Mouse (Mus musculus): ENCODE data around the gene Cyp2d9. TPM values are rescaled to one million over a fixed set of nuclear protein-coding genes. Genes with fewer than 3 reads are reported as not detected.

Gene Cyp2d9
- polyA plus RNA-seq (2021; fragmentation: Nextera tagmentation) = not detected in 2 replicates
- long read RNA-seq, experiment 1 = 0 reads
- long read RNA-seq, experiment 2 = 0 reads

DNA sequence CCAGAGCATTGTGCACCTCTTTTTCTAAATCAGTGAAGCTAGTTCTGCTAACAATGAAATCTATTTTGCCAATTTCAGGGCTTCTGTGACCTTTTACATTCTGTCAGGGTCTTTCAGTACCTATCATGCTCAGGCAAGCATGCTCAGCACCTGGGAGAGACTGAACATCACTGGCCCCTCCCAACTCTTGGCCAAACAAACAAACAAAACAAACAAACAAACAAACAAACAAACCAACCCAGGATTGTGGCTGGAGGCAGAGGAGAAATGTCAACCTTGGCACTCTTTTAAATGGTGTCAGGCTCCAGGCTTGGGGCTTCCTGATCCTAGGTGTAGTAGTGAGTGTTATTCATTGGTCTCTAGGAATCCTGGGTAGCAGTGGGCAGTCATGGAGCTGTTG, at the start of gene Cyp2d9:
TSS of gene Cyp2d9 (plus strand) at position 301 of the 400 bp plus-strand sequence.

DNA sequence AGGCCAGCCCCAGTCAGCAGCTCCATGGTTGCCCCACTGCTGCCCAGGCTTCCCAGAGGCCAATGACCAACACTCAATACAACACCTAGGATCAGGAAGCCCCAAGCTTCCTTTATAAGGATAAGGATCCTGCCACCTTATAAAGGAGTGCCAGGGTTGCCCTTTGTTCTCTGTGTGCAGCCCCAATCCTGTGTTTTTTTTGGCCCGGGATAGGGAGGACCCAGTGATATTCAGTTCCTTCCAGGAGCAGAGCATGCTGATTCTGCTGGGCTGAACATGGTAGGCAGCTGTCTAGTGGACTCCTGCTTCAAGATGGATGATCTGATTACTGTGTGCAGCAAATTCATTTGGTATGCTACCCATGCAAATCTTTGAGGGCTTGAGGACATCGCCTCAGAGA, 39.3 kb upstream of the Cyp2d9 start, which contains the start of gene Cyp2d11:
TSS of gene Cyp2d11 (minus strand) at position 101 of the 400 bp plus-strand sequence.

DNA sequence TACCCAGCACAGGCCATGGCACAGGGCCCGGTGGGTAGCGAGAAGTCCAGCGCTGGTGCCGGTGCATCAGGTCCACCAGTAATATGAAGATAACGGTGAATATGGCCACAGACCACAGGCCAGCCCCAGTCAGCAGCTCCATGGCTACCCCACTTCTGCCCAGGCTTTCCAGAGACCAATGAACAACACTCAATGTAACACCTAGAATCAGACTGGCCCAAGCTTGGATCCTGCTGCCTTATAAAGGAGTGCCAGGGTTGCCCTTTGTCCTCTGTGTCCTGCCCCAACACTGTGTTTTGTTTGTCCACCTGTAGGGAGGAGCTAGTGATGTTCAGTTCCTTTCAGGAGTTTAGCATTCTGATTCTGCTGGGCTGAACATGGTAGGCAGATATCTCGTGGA, 26.3 kb upstream of the Cyp2d9 start, which contains the start of gene Cyp2d10:
TSS of gene Cyp2d10 (minus strand) at position 215 of the 400 bp plus-strand sequence.

Small RNAs within 50 kb of the gene (microRNA-seq; reads per million reads assigned to microRNA genes)
- gene Gm25990 (not detected), gene Gm27331 (not detected), gene Gm27622 (not detected), gene Gm27825 (not detected), gene Mir7684 (not detected)

Other genes starting within 250 kb of the Cyp2d9 start
- 0.77 and 0.94 TPM in 2 replicates for gene Shisa8, start 220.6 kb upstream of the Cyp2d9 start, polyA plus RNA-seq (2021; fragmentation: Nextera tagmentation)
- gene Tnfrsf13c, start 209.1 kb upstream of the Cyp2d9 start, polyA plus RNA-seq (2021; fragmentation: Nextera tagmentation) = 0.36 and 0.52 TPM in 2 replicates
- gene Cenpm, start 188.7 kb upstream of the Cyp2d9 start, polyA plus RNA-seq (2021; fragmentation: Nextera tagmentation) = 16.3 and 17.6 TPM in 2 replicates
- 24.5 and 34.8 TPM in 2 replicates for gene 1500009C09Rik, start 181.0 kb upstream of the Cyp2d9 start, polyA plus RNA-seq (2021; fragmentation: Nextera tagmentation)
- 85.2 and 107 TPM in 2 replicates for gene Sept3, start 158.5 kb upstream of the Cyp2d9 start, polyA plus RNA-seq (2021; fragmentation: Nextera tagmentation)
- gene Wbp2nl, start 134.5 kb upstream of the Cyp2d9 start, polyA plus RNA-seq (2021; fragmentation: Nextera tagmentation) = not detected in 2 replicates
- 32.4 and 37.4 TPM in 2 replicates for gene Naga, start 94.5 kb upstream of the Cyp2d9 start, polyA plus RNA-seq (2021; fragmentation: Nextera tagmentation)
- 0.64 and 0.84 TPM in 2 replicates for gene Pheta2, start 94.5 kb upstream of the Cyp2d9 start, polyA plus RNA-seq (2021; fragmentation: Nextera tagmentation)
- gene Smdt1, start 94.5 kb upstream of the Cyp2d9 start, polyA plus RNA-seq (2021; fragmentation: Nextera tagmentation) = 902 and 958 TPM in 2 replicates
- 900 and 946 TPM in 2 replicates for gene Ndufa6, start 79.1 kb upstream of the Cyp2d9 start, polyA plus RNA-seq (2021; fragmentation: Nextera tagmentation)
- 17.5 and 27.3 TPM in 2 replicates for gene Cyp2d22, start 53.2 kb upstream of the Cyp2d9 start, polyA plus RNA-seq (2021; fragmentation: Nextera tagmentation)
- gene Cyp2d11, start 39.4 kb upstream of the Cyp2d9 start, polyA plus RNA-seq (2021; fragmentation: Nextera tagmentation) = not detected in 2 replicates
- not detected in 2 replicates for gene Cyp2d10, start 26.2 kb upstream of the Cyp2d9 start, polyA plus RNA-seq (2021; fragmentation: Nextera tagmentation)
- gene Cyp2d12, start 121.6 kb downstream of the Cyp2d9 start, polyA plus RNA-seq (2021; fragmentation: Nextera tagmentation) = not detected in 2 replicates
- not detected in 2 replicates for gene Cyp2d34, start 187.5 kb downstream of the Cyp2d9 start, polyA plus RNA-seq (2021; fragmentation: Nextera tagmentation)